Mouse (Mus musculus) CD4-positive helper T cell, adult 2 months (primary cell): ENCODE data around the gene Hspa4.
"Not testable (repeated sequence)": the region's sequence is repeated elsewhere in the genome, so short reads cannot be mapped to it uniquely, and the experiment has no call there.

Experiments used
- DNase-seq: peaks from one replicate; pipeline ENCODE4 v3.0.0-alpha.2; 2012; ENCODE audit warnings: low read depth, missing footprints, low spot score

The Hspa4 gene

DNA sequence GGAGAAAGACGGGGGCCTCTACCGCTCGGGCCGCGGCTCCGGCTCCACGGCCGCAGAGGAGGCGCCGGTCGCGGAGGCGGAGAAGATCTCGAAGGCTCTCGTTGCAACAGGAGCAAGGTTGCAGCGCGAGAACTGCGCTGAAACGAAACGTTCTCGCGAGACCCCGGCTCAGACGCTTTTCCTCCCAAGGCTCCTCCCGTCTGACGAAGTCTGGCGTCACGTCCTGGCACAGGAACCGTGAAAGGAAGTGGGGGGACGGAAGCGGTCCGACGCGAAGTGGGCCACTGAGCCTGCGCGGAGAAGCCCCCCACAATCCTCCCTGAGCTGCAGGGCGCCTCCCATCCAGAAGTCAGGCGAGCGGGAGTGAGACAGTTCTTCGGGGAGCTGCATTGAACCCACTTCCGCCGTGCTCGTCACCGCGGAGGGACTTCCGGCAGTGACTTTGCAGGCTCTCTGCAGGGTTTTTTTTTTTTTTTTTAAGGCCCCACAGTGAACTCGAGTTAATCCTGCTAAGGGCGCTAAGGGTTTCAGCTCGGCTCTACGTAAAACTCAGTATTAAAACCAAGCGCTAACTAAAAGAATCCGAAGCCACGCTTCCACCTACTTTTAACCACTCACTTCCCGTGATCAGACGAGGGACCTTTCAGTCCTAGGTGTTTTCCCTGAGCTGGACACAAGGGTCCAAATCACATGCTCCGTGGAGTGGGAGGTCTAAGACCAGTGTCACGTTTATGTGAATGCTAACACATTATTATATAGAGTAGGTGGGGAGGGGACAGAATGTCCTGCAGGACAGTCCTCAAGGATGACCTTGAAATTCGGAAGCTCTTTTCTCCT, at the start of gene Hspa4:
Gene Hspa4 (minus strand): TSS at position 128 of the 837 bp plus-strand sequence.
- peak; percentile 100 for DNase-seq

DNA sequence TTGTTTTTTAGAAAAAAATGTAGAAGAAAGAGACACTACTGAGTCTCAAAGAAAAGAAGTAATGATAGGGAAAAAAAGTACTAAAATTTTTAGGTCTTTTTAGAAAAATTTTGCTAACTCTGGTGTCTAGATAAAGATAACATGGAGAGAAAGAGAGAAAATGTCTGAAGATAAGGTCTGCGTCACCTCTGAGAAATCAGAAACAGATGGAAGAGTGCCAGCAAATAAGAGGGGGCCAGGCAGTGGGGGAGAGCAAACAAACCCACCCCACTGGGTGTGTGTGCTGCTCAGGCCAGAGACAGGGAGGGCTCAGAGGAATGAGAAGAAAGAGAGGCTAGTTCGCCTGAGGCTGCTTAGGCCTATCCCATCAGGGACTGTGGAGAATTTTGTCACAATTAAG, 45.5 kb upstream of the Hspa4 start:
- no peak for DNase-seq

DNA sequence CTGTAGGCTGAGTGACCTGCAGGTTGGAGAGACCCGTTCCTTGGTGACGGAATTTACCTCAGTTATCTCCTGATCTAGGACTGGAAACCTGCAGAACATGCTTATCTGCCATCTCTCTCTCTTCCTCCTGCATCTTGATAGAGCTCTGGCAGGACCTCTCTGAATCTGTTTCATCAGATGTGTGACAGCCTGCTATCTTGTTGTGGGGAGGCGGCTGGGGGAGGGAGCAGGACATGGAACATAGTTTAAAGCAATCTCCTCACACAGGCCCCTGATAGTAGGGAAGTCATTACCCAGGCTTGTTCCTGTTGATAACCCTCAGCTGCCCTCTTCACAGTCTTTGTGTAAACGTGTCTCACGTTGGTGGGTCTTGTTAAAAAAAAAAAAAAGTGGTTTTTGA, 45.1 kb upstream of the Hspa4 start:
- peak; percentile 68 for DNase-seq

DNA sequence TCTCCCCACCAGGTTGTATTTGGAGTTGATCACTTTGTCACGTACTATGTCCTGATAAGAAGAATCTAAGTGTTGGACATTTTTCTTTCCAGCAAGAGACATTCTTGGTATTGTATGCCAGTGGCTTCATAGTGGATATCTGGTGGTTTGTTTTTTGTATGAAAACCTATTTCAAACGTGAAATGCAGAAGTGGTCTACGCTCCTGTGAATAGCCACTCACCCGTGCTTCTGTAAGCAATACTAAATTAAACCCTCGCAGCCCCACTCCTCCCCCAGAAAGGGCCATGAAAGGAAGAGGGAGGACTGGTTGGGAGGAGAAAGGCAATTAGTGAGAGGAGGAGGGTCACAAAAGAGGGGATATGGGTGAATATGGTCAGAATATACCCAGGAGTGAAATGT, 42.5 kb upstream of the Hspa4 start:
- no peak for DNase-seq

- DNase-seq = not testable (repeated sequence)
Observed at GRCm38 (mm10) chr11:53341019-53341418, 40.8 kb upstream of the Hspa4 start.

DNA sequence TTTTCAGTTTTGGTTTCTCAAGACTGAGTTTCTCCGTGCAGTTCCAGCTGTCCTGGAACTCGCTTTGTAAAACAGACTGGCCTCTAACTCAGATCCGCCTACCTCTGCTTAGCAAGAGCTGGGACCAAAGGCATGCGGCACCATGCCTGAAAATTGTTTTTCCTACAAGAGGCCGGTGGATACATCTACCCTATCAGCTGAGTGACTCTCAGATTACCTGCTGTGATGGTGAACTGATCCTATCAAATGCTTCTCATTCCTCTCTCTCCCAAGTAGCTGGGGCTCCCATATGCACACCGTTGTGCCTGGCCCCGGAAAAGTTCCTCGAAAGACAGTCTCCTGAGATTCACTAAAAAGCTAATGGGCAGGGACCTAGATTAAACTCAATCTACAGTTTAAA, 37.4 kb upstream of the Hspa4 start:
- DNase-seq = no peak

GRCm38 (mm10) chr11:53336924-53337323, 36.7 kb upstream of the Hspa4 start:
- no peak for DNase-seq

DNA sequence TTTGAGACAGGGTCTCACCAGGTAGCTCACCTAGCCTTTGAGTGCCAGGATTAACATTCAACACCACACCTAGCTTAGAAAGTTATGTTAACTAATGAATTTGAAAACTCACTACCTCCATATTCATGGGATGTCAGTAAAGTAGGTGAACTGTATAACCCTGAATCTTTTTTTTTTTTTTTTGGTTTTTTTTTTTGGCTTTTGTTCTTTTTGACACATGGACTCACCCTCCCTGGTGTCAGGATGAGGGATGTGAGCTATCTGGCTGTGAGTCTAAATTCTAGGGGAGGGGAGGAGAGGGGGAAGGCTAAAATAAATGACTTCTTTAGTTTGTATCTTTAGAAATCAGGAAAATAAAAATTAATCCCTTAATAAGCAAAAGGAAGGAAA, 35.9 kb upstream of the Hspa4 start:
- DNase-seq = no peak

- no peak for DNase-seq
Observed at GRCm38 (mm10) chr11:53335505-53336181, 35.4 kb upstream of the Hspa4 start.

GRCm38 (mm10) chr11:53332076-53332680, 31.9 kb upstream of the Hspa4 start:
- no peak for DNase-seq

DNA sequence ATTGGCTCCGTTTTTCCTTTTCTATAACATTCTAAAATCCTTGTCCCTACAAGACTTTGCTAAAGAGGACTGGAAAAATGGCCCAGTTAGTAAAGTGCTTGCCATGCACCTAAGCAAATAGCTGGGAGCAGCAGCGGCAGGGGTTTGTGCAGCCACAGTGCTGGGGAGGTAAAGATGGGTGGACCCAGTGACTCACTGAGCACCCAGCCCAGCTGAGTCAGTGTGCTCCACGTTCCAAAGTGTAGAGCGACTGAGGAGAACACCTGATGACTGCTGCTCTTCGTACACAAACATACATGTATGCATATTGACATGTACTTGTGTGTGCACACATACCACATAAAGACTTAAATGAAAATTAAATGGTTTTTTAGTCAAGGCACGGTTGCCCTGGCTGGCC, 30.9 kb upstream of the Hspa4 start:
- DNase-seq = no peak

- DNase-seq = peak; percentile 75
Observed at GRCm38 (mm10) chr11:53330325-53330724, 30.1 kb upstream of the Hspa4 start.

DNA sequence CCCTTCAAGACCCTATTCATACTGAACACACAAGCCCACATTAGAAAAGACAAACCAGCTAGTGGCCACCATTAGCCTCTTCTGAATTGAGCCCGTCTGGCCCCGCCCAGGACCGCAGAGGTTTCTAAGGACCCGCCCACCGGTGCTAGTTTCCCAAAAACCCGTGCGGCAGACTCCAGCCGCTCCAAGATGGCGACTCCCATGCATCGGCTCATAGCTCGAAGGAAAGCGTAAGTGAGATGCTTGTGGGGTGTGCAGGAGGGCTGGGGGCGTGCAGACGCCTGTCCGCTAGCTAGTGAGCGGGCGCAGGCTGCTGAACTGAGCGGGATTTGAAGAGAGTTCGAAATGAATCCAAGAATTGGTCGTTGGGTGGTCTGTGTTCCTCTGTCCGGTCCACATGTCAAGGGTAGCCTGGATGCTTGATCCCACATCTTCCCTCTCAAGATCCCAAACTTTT, 24.3 kb upstream of the Hspa4 start, which contains the start of gene Zcchc10:
Gene Zcchc10 (plus strand): TSS at position 168 of the 457 bp plus-strand sequence.
- DNase-seq = peak; percentile 89

GRCm38 (mm10) chr11:53319867-53320266, 19.6 kb upstream of the Hspa4 start:
- not testable (repeated sequence) for DNase-seq

GRCm38 (mm10) chr11:53318568-53318967, 18.3 kb upstream of the Hspa4 start:
- DNase-seq = not testable (repeated sequence)

DNA sequence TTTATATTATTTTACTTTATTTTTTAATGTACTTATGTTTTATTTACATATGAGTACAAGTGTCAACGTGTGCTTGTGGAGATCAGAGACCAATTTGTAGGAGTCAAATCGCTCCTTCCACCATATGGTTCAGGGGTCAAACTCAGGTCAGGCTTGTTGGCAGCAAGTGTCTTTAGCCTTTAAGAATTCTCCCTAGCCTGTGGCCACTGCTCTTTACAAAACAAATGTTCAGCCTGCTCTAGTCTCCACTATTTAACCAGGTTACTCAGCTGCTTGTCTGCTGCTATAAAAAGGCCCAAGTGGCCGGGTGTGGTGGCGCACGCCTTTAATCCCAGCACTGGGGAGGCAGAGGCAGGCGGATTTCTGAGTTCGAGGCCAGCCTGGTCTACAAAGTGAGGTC, 17.8 kb upstream of the Hspa4 start:
- DNase-seq = no peak

- no peak for DNase-seq
Observed at GRCm38 (mm10) chr11:53316996-53317395, 16.7 kb upstream of the Hspa4 start.

DNA sequence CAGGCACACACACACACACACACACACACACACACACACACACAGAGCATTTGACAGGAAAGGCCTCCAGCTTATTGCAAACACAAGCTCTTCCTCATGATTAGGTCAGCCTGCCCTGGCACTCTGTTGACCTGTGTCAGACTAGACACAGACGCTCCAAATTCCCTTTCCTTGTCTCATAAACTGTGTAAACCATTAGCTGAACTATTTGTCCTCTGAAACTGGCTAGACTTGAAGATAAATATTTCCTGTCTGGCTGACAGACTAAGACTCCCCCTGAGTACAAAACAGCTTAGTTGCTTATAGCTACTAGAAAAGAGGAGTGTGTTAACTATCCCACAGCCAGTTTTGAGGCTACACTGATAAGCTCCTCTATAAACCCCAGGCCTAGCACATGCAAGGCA, 14.5 kb upstream of the Hspa4 start:
- no peak for DNase-seq

DNA sequence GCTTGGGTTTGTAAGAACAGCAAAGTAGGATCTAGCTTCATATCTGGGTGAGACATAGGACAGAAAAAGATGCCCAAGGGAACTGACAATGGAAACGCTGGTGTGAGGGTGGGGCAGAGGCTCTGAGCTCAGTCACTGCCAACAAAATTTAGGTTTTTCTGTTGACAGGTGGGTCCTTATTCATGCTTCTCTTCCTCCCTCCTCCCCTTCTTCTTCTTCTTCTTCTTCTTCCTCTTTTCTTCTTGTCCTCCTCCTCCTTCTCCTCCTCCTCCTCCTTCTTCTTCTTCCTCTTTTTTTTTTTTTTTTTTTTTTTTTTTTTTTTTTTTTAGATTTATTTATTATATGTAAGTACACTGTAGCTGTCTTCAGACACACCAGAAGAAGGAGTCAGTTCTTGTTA, 12.6 kb upstream of the Hspa4 start:
- not testable (repeated sequence) for DNase-seq

DNA sequence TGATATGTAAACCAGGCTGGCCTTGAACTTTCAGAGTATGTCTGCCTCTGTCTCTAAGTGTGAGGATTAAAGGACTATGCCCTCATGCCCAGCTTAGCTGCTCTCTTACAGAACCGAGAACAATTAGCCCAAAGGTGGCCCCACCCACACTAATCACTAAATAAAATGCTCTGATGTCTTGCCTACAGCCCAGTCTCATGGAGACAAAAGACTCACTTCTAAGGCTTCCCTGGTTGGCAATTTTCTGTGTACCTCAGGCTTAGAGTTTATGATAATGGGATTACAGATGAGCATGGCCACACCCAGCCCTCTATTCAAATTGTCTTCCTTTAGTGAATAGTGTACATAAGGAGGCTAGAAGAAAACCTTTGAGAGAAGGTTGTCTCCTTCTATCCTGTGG, 11.1 kb upstream of the Hspa4 start:
- DNase-seq = no peak

DNA sequence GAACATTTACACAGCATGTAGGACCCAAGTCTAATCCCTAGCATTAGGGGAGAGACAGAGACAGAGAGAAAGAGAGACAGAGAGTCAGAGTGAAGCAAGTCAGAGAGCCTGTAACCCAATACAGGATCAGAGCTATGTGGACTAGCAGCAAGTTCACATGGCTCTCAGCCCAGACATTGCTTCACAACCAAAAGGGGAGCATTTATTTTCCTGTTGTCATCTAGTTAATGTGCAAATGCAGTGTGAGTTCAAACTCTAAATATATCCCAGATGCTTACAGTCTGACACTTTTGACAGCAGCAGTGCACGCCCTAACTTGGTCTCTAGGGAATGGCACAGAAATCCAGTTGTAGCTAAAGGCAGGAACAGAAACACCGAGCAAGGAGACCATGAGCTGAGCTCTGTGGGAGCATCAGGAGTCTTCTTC, 8.6 kb upstream of the Hspa4 start:
- no peak for DNase-seq

DNA sequence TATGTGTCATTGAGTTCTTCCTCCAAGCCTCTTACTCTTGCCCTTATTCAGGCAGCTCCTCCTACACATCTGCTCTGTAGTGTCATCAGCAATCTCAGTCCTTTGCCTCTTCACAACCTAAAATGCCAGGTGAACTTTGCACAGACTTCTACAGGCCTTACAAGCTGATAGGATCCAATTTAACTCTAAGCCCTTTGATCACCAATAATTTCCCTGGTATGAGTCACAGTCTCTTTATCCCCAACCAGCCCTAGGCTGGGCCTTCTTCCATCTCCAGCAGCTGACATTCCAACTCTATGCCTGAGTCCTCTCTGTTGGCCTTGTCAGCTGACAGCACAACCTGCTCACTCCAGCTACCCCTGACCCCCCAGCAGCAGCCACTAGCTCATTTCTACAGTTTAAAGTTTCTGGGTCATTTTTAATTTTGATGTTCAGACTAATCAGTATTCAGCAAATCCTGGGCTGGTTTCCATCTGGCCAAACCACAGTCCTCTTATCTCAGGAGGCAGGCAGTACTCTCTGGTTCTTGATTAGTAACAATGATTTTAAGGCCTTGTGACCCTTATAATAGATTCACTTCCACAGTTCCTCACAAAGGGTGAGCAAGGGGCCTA, 8.1 kb upstream of the Hspa4 start:
- DNase-seq = no peak
